In genomic region chr3:32759212-32759611, GRCm38 (mm10) we compare ENCODE assay signal across 27 mouse cellular contexts. TPM values are rescaled to one million over a fixed set of nuclear protein-coding genes. Genes with fewer than 3 reads are reported as not detected.
"Had no signal": no experiment of that assay in that cellular context is flagged by ENCODE, and none has a peak within 500 bp of the region (broad histone marks: within the 10 kb centered on the region; RNA-seq: fewer than 3 reads in every experiment).

No protein-coding gene starts in this region.

- DNase-seq: gastrocnemius, adult 2 months; gastrocnemius, postnatal 10 days; gastrocnemius, postnatal 25 days; heart, adult 18-20 months; heart, postnatal 10 days; kidney, adult 11 months; kidney, adult 2 months; kidney, adult 9 months; kidney, postnatal 25 days; kidney, postnatal 4 days; liver had no signal

- H3K9ac ChIP-seq: heart, embryonic 12.5 days; hindbrain, embryonic 13.5 days; hindbrain, embryonic 15.5 days; kidney, embryonic 15.5 days; limb, embryonic 12.5 days; liver, embryonic 14.5 days had no signal

- H3K9me3 ChIP-seq: heart, embryonic 10.5 days; heart, embryonic 12.5 days; hindbrain, embryonic 13.5 days; hindbrain, embryonic 15.5 days; kidney, embryonic 15.5 days; limb, embryonic 10.5 days; limb, embryonic 12.5 days had no signal

- H3K27ac ChIP-seq: gastrocnemius, adult 2 months; heart, embryonic 10.5 days; hindbrain, embryonic 13.5 days; hindbrain, embryonic 15.5 days; hindbrain, postnatal 0 days; kidney, embryonic 15.5 days; kidney, postnatal 0 days; layer of hippocampus, adult 2 months; left cerebral cortex, adult 2 months; limb, embryonic 10.5 days; limb, embryonic 12.5 days; liver, embryonic 14.5 days had no signal

- H3K27me3 ChIP-seq: heart, embryonic 12.5 days; hindbrain, embryonic 13.5 days; hindbrain, embryonic 15.5 days; kidney, embryonic 15.5 days; limb, embryonic 12.5 days had no signal

- H3K4me1 ChIP-seq: heart, embryonic 10.5 days; hindbrain, embryonic 13.5 days; hindbrain, embryonic 15.5 days; kidney, embryonic 15.5 days; limb, embryonic 10.5 days; limb, embryonic 12.5 days had no signal

- H3K4me2 ChIP-seq: heart, embryonic 12.5 days; hindbrain, embryonic 13.5 days; hindbrain, embryonic 15.5 days; kidney, embryonic 15.5 days; limb, embryonic 12.5 days; liver, embryonic 11.5 days had no signal

- ATAC-seq: hindbrain, postnatal 0 days; intestine, embryonic 16.5 days had no signal

- H3K4me3 ChIP-seq: gastrocnemius, adult 2 months; heart, embryonic 10.5 days; heart, embryonic 12.5 days; hindbrain, embryonic 13.5 days; hindbrain, embryonic 15.5 days; kidney, embryonic 15.5 days; layer of hippocampus, adult 2 months; left cerebral cortex, adult 2 months; limb, embryonic 10.5 days; limb, embryonic 12.5 days had no signal

RNA-seq across cellular contexts. Expression of gene Usp13, which starts 58.1 kb away (rescaled TPM):
- total RNA-seq: granulocyte monocyte progenitor cell, adult 5-6 weeks; hematopoietic stem cell, adult 5-6 weeks had no signal
